Mouse (Mus musculus) hindbrain, embryonic 10.5 days (tissue): Measurements from ENCODE around the gene Agtr1a. TPM values are rescaled to one million over a fixed set of nuclear protein-coding genes. Genes with fewer than 3 reads are reported as not detected.

Source experiments
- DNase-seq: peaks from one replicate; pipeline ENCODE4 v3.0.0-alpha.2; 2017; ENCODE audit warnings: low spot score
- H3K27ac ChIP-seq: fragments of 300-500 bp; sonication (generic); 2 replicates; pipeline ENCODE4 v1.5.1; 2016; ENCODE audit warnings: mild to moderate bottlenecking, moderate library complexity
- H3K27me3 ChIP-seq: fragments of 300-500 bp; sonication (generic); 2 replicates; pipeline ENCODE4 v1.6.1; 2016; ENCODE audit warnings: mild to moderate bottlenecking; ENCODE audit not compliant: poor library complexity, insufficient read depth, severe bottlenecking
- H3K36me3 ChIP-seq: fragments of 300-500 bp; sonication (generic); 2 replicates; pipeline ENCODE4 v1.6.1; 2016; ENCODE audit warnings: mild to moderate bottlenecking, moderate library complexity
- H3K4me1 ChIP-seq: fragments of 300-500 bp; sonication (generic); replicated peaks from 2 replicates; pipeline ENCODE4 v1.6.1; 2016; ENCODE audit warnings: mild to moderate bottlenecking
- H3K4me3 ChIP-seq: fragments of 300-500 bp; sonication (generic); 2 replicates; pipeline ENCODE4 v1.5.1; 2016; ENCODE audit warnings: mild to moderate bottlenecking, moderate library complexity
- H3K9me3 ChIP-seq: fragments of 300-500 bp; sonication (generic); 2 replicates; pipeline ENCODE4 v1.6.1; 2016; ENCODE audit warnings: mild to moderate bottlenecking, moderate library complexity
- WGBS: fragments of 180-500 bp; shearing (Covaris S2); methylation state at CpG from one replicate; pipeline ENCODE4 v1.1.7; 2016; 5-methylcytosine and 5-hydroxymethylcytosine counted together
- polyA plus RNA-seq: library from polyadenylated mRNA; unstranded; fragments of >200 nt; fragmentation: Nextera tagmentation; extraction: Ambion mirVana; gene quantifications from 2 replicates; pipeline ENCODE4 v1.2.1, GENCODE M21; 2016

The Agtr1a gene
- polyA plus RNA-seq, 1 experiment from 2014 or later, result 1.5 TPM

DNA sequence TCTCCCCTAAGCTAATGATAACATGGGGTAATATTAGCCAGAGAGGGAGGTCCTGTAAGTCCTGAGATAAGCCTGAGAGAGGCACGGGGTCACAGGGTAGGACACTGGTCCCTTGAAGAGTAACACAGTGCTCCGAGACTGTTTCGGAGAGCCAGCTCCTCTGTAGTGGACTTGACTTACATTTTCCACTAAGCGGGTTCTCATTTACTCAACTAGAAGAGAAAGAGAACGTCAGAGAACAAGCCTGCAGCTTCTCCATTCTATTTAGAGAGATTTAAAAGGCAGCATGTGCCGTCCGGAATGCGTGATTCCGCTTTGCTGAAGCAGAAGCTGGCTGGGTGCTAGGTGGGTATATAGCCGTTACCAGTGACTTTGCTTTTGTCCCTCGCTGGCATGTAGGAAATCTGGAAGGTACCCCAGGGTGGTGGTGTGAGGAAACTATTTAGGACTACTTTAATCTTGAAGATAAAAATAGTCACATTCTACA lies 9.2 kb downstream of the Agtr1a start:
- no peaks in the 10 kb centered on the region for H3K9me3 ChIP-seq
- H3K36me3 ChIP-seq, result no peaks in the 10 kb centered on the region
- no peak overlapping the region for H3K4me3 ChIP-seq
- H3K4me1 ChIP-seq, result no peaks in the 10 kb centered on the region
- 91% methylated on average over 11 of the region's 11 CpGs for WGBS
- H3K27me3 ChIP-seq, result no peaks in the 10 kb centered on the region
- H3K27ac ChIP-seq, result no peak overlapping the region
- no peak for DNase-seq

DNA sequence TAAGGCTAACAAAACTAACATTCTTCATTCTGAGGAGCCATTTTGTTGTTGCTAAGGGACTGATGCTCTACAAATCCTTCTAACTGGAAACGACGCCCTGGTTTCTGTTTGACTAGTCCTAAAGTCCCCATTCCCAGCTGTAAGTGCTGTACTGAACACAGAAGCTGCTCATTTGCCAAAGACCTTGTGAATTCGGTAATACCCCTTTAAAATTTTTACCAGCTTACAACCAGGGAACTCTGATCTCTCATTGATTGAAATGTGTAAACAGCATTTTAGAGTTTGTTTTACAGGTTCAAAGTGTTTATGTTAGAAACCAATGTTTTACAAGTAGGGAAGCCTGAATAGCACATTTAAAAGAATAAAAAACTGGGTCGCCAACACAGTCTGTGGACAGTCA lies 10.6 kb downstream of the Agtr1a start:
- 84% methylated on average over 4 of the region's 4 CpGs for WGBS
- Histone ChIP-seq H3K27ac (no peak overlapping the region), H3K4me3 (no peak overlapping the region), H3K9me3 (no peaks in the 10 kb centered on the region), H3K27me3 (no peaks in the 10 kb centered on the region), H3K4me1 (peaks cover under 1% of the 10 kb centered on the region; the same call in 1 of the 2 replicates), H3K36me3 (no peaks in the 10 kb centered on the region)
- no peak for DNase-seq

DNA sequence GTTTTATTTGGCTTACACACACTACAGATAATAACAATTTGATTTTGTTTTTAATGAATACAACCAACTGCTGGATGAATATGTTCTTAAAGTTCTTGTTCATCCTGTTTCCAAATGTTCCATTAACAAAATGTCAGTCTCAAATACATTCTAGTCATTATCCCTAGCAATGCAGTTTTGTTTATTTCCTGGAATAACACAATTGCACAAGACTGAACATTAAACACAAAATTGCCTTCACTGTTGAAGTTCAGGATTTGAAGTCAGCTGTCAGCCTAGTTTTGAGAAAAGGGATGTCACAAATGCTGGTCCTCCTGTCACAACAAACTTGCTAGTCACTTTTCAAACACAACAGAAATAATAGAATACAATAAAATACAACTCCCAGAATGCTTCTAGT lies 12.1 kb downstream of the Agtr1a start:
- Histone ChIP-seq H3K27ac (no peak overlapping the region), H3K9me3 (no peaks in the 10 kb centered on the region), H3K27me3 (no peaks in the 10 kb centered on the region), H3K4me3 (no peak overlapping the region), H3K36me3 (no peaks in the 10 kb centered on the region), H3K4me1 (peaks cover 8% of the 10 kb centered on the region; the same call in 1 of the 2 replicates)
- DNase-seq, result no peak

DNA sequence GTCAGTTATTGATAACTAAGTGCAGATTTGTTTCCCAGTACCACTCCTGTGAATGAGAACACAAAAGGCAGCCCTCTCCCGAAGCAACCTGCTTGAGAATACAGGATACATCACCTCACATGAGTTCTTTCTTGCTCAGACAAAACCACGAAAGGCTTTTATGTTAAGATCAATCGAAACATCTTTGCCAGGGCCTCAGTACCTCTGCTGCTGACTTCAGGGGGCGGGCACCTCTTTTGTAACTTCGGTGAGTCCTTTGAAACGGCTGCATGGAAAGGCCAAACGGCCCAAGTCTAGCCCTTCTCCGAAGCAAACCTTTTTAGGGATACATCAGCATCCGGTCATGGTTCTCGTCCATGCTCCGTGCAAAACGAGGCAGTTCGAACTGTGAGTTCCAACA lies 15.7 kb downstream of the Agtr1a start:
- H3K9me3 ChIP-seq, result no peaks in the 10 kb centered on the region
- no peak overlapping the region for H3K4me3 ChIP-seq
- 46% methylated on average over 13 of the region's 13 CpGs for WGBS
- no peaks in the 10 kb centered on the region for H3K36me3 ChIP-seq
- DNase-seq, result no peak
- no peaks in the 10 kb centered on the region for H3K27me3 ChIP-seq
- peaks cover 8% of the 10 kb centered on the region; the same call in 1 of the 2 replicates for H3K4me1 ChIP-seq
- H3K27ac ChIP-seq, result no peak overlapping the region

DNA sequence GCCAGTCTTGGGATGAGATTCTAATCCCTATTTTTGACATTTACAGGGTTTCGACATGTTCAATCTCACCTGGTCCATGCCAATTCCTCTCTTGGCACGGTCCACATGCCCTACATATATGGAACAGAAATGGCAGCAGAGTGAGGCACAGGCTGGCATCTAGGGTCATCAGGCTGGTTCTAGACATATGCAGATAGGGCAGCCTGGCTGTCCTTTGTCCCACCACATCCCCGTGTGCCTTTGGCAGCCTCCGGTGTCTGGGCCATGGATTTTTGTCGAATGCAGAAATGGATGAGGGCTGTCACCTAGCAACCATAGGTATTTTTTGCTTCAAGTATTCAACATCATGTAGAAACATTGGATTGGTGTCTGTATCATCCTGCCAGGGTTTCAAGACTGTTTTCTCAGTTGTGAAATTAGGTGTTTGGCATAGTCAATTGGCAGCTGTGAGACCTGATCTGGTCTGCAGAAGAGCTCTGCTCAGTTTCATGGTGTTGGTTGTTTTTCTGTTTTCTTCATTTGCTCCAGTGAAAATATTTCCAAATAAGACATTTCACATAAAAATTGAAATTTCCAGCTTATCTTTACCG lies 18.8 kb downstream of the Agtr1a start:
- DNase-seq, result no peak
- Histone ChIP-seq H3K27me3 (no peaks in the 10 kb centered on the region), H3K27ac (no peak overlapping the region), H3K36me3 (no peaks in the 10 kb centered on the region), H3K4me3 (no peak overlapping the region), H3K9me3 (no peaks in the 10 kb centered on the region), H3K4me1 (peaks cover 8% of the 10 kb centered on the region; the same call in 1 of the 2 replicates)
- 92% methylated on average over 6 of the region's 6 CpGs for WGBS

DNA sequence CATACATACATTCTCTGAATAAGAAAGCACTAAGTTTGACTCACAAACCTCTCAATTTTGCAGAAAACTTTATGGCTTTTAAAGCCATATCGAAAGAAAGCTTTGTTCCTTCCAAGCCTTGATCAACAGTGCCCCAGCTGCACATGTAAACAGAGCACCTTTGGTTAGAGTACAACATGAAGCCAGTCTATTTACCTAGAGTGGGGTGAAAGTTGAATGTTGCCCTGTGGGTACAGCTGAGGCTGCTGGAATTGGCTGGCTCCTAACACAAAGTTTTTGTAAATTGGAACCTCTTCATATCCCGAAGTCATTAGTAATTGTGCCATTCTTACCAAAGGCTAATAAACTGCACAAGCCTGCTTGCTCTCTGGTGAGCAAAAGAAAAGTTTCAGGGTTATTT lies 19.7 kb downstream of the Agtr1a start:
- Histone ChIP-seq H3K27me3 (no peaks in the 10 kb centered on the region), H3K4me3 (no peak overlapping the region), H3K36me3 (no peaks in the 10 kb centered on the region), H3K9me3 (no peaks in the 10 kb centered on the region), H3K27ac (no peak overlapping the region), H3K4me1 (peaks cover 8% of the 10 kb centered on the region; the same call in 1 of the 2 replicates)
- WGBS, result 89% methylated on average over 2 of the region's 2 CpGs
- DNase-seq, result no peak

DNA sequence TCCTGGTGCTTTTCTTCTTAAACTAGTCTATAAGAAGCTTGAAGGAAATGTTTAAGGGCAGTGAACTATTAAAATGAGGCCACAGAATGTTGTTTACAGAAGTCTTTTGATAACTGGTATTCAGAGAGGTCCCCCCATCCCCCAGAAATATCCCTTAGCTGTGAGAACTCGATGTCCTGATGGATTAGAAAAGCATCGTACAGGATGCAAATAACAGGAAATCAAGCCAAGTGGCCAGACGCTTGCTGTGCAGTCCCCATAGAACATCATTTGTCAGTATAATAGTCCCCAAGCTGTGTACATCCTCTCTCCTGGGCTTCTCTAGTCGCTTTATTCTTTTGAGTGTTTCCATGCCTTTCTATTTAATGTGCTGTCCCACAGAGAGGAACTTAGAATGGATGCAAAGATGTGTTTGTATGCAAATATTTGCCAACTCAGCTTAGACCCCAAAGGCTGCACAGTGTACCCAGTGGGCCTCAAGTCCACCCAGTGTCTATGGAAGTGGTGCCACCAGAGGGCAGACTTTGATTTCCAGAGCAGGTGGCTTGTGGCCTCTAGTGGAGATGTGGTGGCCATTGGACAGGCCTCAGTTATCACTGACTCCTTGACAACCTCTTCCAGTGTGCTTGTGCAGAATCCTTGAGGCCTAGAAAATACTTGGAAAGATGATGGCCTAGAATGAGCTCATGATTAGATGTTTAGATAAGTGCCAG lies 22.4 kb downstream of the Agtr1a start:
- Histone ChIP-seq H3K4me1 (no peaks in the 10 kb centered on the region), H3K27ac (no peak overlapping the region), H3K4me3 (no peak overlapping the region), H3K9me3 (no peaks in the 10 kb centered on the region), H3K27me3 (no peaks in the 10 kb centered on the region), H3K36me3 (no peaks in the 10 kb centered on the region)
- WGBS, result 73% methylated on average over 4 of the region's 4 CpGs
- peak; percentile 20 for DNase-seq

DNA sequence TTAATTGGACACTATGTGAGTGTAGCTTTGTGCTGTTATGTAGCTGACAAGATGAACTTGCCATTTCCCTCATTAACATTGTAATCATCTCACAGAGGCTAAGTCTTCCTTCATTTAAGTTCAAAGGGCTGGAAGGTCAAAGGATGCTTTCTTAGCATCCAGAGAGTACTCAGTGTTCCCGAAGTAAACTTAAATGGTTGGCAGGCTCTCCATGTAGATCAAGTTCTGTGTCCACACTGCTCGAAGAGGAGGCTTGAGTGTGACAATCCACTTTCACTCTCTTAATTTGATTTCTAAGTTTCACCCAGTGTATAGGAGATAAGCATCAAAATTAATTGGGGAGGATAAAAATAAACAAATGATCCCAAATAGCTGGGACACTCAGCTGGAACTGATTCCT lies 23.6 kb downstream of the Agtr1a start:
- H3K27me3 ChIP-seq, result no peaks in the 10 kb centered on the region
- H3K9me3 ChIP-seq, result no peaks in the 10 kb centered on the region
- no peaks in the 10 kb centered on the region for H3K4me1 ChIP-seq
- DNase-seq, result no peak
- H3K4me3 ChIP-seq, result no peak overlapping the region
- no peaks in the 10 kb centered on the region for H3K36me3 ChIP-seq
- H3K27ac ChIP-seq, result no peak overlapping the region
- WGBS, result 85% methylated on average over 2 of the region's 2 CpGs

DNA sequence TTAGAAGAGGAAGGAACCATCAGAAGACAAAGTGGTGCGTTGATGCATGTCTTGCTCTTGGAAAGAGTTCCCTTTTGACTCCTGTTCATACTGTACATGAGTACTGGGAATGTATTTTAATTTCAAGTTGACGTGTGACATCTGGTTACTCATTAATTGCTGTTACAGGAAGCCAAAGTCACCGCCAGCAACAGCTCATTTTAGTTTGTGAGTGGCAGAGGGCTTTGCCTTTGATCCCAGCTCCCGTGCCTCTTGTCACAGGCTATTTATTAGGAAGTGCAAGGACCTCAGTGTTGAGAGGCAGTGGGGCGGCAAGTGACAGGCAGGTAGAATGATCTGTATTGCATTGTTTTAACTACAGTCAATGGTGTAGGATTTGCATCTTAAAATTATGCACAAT lies 24.8 kb downstream of the Agtr1a start:
- no peak overlapping the region for H3K4me3 ChIP-seq
- WGBS, result 60% methylated on average over 5 of the region's 5 CpGs
- no peak overlapping the region for H3K27ac ChIP-seq
- no peaks in the 10 kb centered on the region for H3K9me3 ChIP-seq
- no peaks in the 10 kb centered on the region for H3K36me3 ChIP-seq
- no peak for DNase-seq
- no peaks in the 10 kb centered on the region for H3K27me3 ChIP-seq
- no peaks in the 10 kb centered on the region for H3K4me1 ChIP-seq

DNA sequence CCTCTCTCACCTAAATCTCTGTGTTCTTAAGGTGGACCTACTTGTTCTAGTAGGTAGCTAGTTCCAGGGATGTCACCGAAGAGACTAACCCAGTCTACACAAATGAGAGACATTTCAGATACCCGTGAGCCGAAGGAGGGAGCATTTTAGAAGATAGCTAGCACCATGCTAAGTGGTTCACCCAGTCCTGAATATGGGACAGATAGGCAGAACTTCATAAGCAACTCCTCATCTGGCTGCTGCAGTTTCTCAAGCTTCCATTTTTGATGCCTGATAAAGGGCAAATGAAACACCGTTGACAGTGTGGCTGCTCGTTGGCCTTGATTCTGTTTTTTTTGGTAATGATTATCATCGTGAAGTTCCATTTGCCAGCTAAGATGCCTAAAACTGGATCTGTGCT lies 25.8 kb downstream of the Agtr1a start:
- no peak overlapping the region for H3K4me3 ChIP-seq
- 96% methylated on average over 6 of the region's 6 CpGs for WGBS
- H3K36me3 ChIP-seq, result no peaks in the 10 kb centered on the region
- H3K4me1 ChIP-seq, result no peaks in the 10 kb centered on the region
- H3K27ac ChIP-seq, result no peak overlapping the region
- no peak for DNase-seq
- no peaks in the 10 kb centered on the region for H3K9me3 ChIP-seq
- H3K27me3 ChIP-seq, result no peaks in the 10 kb centered on the region

DNA sequence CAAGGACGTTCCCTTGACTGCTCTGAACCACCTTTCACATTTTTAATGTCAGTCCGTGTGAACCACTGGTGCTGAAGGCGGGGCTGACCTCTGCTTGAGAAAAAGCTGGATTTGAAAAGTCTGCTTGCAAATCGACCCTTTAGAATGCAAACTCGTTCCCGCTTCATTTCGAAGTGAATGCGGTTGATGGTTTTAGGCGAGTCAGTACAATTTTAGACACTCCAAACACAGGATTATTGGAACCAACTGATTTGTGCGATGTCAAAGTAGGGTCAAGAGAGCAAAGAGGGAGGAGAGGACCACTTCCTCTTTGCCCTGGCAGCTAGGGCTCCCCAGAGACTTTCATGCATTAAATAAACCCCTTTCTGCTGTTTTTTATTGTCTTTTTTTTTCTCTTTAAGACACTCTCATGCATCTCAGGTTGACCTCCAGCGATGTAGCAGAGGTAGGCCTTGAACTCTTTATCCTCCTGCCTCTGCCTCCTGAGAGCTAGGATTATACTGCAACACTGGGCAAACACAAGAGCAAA lies 27.9 kb downstream of the Agtr1a start:
- Histone ChIP-seq H3K36me3 (no peaks in the 10 kb centered on the region), H3K4me3 (no peak overlapping the region), H3K4me1 (no peaks in the 10 kb centered on the region), H3K9me3 (no peaks in the 10 kb centered on the region), H3K27me3 (no peaks in the 10 kb centered on the region), H3K27ac (no peak overlapping the region)
- DNase-seq, result no peak
- WGBS, result 67% methylated on average over 11 of the region's 11 CpGs

DNA sequence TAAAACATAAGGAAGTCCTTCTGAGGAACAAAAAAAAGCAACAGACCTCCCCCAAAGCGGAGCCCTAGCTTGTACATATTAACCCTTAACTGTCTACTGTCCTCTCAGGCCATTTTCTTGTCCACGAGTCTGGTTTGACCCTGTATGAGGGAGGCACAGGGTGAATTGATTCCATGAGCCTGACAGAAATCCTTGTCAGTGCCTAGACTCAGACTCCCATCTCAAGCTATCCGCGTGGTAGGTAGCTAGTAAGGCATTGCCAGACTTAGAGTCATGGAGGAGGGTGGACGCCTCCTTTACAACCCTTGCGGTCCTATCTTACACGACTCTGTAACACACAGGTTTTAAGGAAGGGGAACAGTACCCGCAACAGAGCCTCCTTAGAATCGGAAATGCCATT lies 28.5 kb downstream of the Agtr1a start:
- H3K27me3 ChIP-seq, result no peaks in the 10 kb centered on the region
- no peak overlapping the region for H3K27ac ChIP-seq
- no peaks in the 10 kb centered on the region for H3K36me3 ChIP-seq
- no peak for DNase-seq
- H3K9me3 ChIP-seq, result no peaks in the 10 kb centered on the region
- H3K4me3 ChIP-seq, result no peak overlapping the region
- WGBS, result 83% methylated on average over 9 of the region's 9 CpGs
- H3K4me1 ChIP-seq, result no peaks in the 10 kb centered on the region

DNA sequence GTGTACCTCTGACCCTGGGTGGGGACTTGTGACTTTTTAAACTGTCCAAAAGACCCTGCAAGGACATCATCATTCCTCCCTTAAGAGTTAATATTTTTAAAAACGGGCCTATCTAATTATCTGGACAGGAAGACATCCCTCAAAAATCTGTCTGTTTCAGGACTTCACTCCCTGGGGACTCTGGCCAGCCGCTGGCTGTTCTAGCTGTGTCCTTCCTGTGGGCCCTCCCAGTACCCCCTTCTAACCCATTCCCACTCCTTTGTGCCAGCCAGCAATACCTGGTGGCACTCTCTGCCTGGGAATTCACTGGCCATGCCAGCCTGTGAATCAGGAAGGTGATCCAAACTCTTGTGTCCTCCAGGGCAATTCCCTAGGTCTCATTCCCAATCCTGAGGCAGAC lies 29.1 kb downstream of the Agtr1a start:
- H3K4me3 ChIP-seq, result no peak overlapping the region
- H3K36me3 ChIP-seq, result no peaks in the 10 kb centered on the region
- H3K27me3 ChIP-seq, result no peaks in the 10 kb centered on the region
- no peaks in the 10 kb centered on the region for H3K9me3 ChIP-seq
- no peaks in the 10 kb centered on the region for H3K4me1 ChIP-seq
- H3K27ac ChIP-seq, result no peak overlapping the region
- DNase-seq, result no peak
- 74% methylated on average over 2 of the region's 2 CpGs for WGBS
